Mouse (Mus musculus): ENCODE measurements at regions not wholly inside any gene's neighbourhood (a gene's known extent, or its start where the extent isn't known, plus 50 kb on each side); places are given as distances from the start of the nearest gene placed in this dataset.
"Not testable (repeated sequence)": the region's sequence is repeated elsewhere in the genome, so short reads cannot be mapped to it uniquely, and the experiment has no call there.

- Histone ChIP-seq H3K4me3 (replicated peaks; ENCODE audit: low read length) (no peak overlapping the region), H3K4me2 (replicated peaks) (no peak overlapping the region), H3K9ac (no peak overlapping the region), H3K36me3 (replicated peaks; ENCODE audit: control insufficient read depth, insufficient read depth) (no peaks in the 10 kb centered on the region), H3K27ac (no peak overlapping the region), H3K9me3 (ENCODE audit: control insufficient read depth, low read length) (no peaks in the 10 kb centered on the region), H3K4me1 (replicated peaks; ENCODE audit: control insufficient read depth, insufficient read depth, low read length) (peaks cover 4% of the 10 kb centered on the region; the same call in 1 of the 2 replicates), H3K27me3 (ENCODE audit: control insufficient read depth, insufficient read depth, low read length) (no peaks in the 10 kb centered on the region)
- WGBS = 13% methylated on average over 8 of the region's 8 CpGs
- ATAC-seq (ENCODE audit: low FRiP score) = no peak
- DNase-seq (ENCODE audit: low spot score) = no peak
Observed at GRCm38 (mm10) chr2:171985813-171986572, 57.3 kb downstream of the Cbln4 start.

- Histone ChIP-seq H3K27ac (no peak overlapping the region), H3K9ac (no peak overlapping the region), H3K27me3 (ENCODE audit: control insufficient read depth, insufficient read depth, low read length) (no peaks in the 10 kb centered on the region), H3K4me1 (replicated peaks; ENCODE audit: control insufficient read depth, insufficient read depth, low read length) (peaks cover 4% of the 10 kb centered on the region; the same call in 1 of the 2 replicates), H3K36me3 (replicated peaks; ENCODE audit: control insufficient read depth, insufficient read depth) (no peaks in the 10 kb centered on the region), H3K4me2 (replicated peaks) (no peak overlapping the region), H3K4me3 (replicated peaks; ENCODE audit: low read length) (no peak overlapping the region), H3K9me3 (ENCODE audit: control insufficient read depth, low read length) (no peaks in the 10 kb centered on the region)
- 56% methylated on average over 13 of the region's 13 CpGs for WGBS
- DNase-seq (ENCODE audit: low spot score) = no peak
- ATAC-seq (ENCODE audit: low FRiP score) = no peak
Observed at GRCm38 (mm10) chr2:171969311-171969905, 73.9 kb downstream of the Cbln4 start.

GRCm38 (mm10) chr2:171946569-171947250 lies 96.6 kb downstream of the Cbln4 start:
- 66% methylated on average over 7 of the region's 7 CpGs for WGBS

GRCm38 (mm10) chr2:171942671-171943070 lies 100.6 kb downstream of the Cbln4 start:
- H3K36me3 ChIP-seq (replicated peaks; ENCODE audit: control insufficient read depth, insufficient read depth) = no peaks in the 10 kb centered on the region
- ATAC-seq (ENCODE audit: low FRiP score) (no peak), DNase-seq (ENCODE audit: low spot score) (no peak)
- H3K4me3 ChIP-seq (replicated peaks; ENCODE audit: low read length) = no peak overlapping the region
- H3K9ac ChIP-seq = no peak overlapping the region
- H3K4me1 ChIP-seq (replicated peaks; ENCODE audit: control insufficient read depth, insufficient read depth, low read length) = no peaks in the 10 kb centered on the region
- no peak overlapping the region for H3K4me2 ChIP-seq (replicated peaks)
- 76% methylated on average over 9 of the region's 9 CpGs for WGBS
- H3K27me3 ChIP-seq (ENCODE audit: control insufficient read depth, insufficient read depth, low read length) = no peaks in the 10 kb centered on the region
- H3K27ac ChIP-seq = no peak overlapping the region
- no peaks in the 10 kb centered on the region for H3K9me3 ChIP-seq (ENCODE audit: control insufficient read depth, low read length)

More at GRCm38 (mm10) chr2:171946569-171947250, 96.6 kb downstream of the Cbln4 start:
- no peak for DNase-seq (ENCODE audit: low spot score)
- Histone ChIP-seq H3K36me3 (replicated peaks; ENCODE audit: control insufficient read depth, insufficient read depth) (no peaks in the 10 kb centered on the region), H3K4me1 (replicated peaks; ENCODE audit: control insufficient read depth, insufficient read depth, low read length) (no peaks in the 10 kb centered on the region), H3K27me3 (ENCODE audit: control insufficient read depth, insufficient read depth, low read length) (no peaks in the 10 kb centered on the region), H3K27ac (no peak overlapping the region), H3K4me3 (replicated peaks; ENCODE audit: low read length) (no peak overlapping the region), H3K4me2 (replicated peaks) (no peak overlapping the region), H3K9ac (no peak overlapping the region), H3K9me3 (ENCODE audit: control insufficient read depth, low read length) (no peaks in the 10 kb centered on the region)
- ATAC-seq (ENCODE audit: low FRiP score) = no peak

GRCm38 (mm10) chr2:171935646-171936325 lies 107.5 kb downstream of the Cbln4 start:
- H3K4me1 ChIP-seq (replicated peaks; ENCODE audit: control insufficient read depth, insufficient read depth, low read length) = peaks cover 9% of the 10 kb centered on the region; the same call in 1 of the 2 replicates
- DNase-seq (ENCODE audit: low spot score) = no peak
- WGBS = 42% methylated on average over 13 of the region's 13 CpGs
- no peak overlapping the region for H3K4me2 ChIP-seq (replicated peaks)
- H3K4me3 ChIP-seq (replicated peaks; ENCODE audit: low read length) = no peak overlapping the region
- no peak overlapping the region for H3K27ac ChIP-seq
- H3K9me3 ChIP-seq (ENCODE audit: control insufficient read depth, low read length) = no peaks in the 10 kb centered on the region
- H3K27me3 ChIP-seq (ENCODE audit: control insufficient read depth, insufficient read depth, low read length) = no peaks in the 10 kb centered on the region
- ATAC-seq (ENCODE audit: low FRiP score) = no peak
- H3K36me3 ChIP-seq (replicated peaks; ENCODE audit: control insufficient read depth, insufficient read depth) = no peaks in the 10 kb centered on the region
- H3K9ac ChIP-seq = no peak overlapping the region

- DNase-seq (ENCODE audit: low spot score) (no peak), ATAC-seq (ENCODE audit: low FRiP score) (no peak)
- no peak overlapping the region for H3K4me2 ChIP-seq (replicated peaks)
- H3K27me3 ChIP-seq (ENCODE audit: control insufficient read depth, insufficient read depth, low read length) = no peaks in the 10 kb centered on the region
- no peak overlapping the region for H3K9ac ChIP-seq
- no peaks in the 10 kb centered on the region for H3K36me3 ChIP-seq (replicated peaks; ENCODE audit: control insufficient read depth, insufficient read depth)
- no peak overlapping the region for H3K4me3 ChIP-seq (replicated peaks; ENCODE audit: low read length)
- H3K27ac ChIP-seq = no peak overlapping the region
- 89% methylated on average over 5 of the region's 5 CpGs for WGBS
- H3K9me3 ChIP-seq (ENCODE audit: control insufficient read depth, low read length) = peaks cover 13% of the 10 kb centered on the region
- H3K4me1 ChIP-seq (replicated peaks; ENCODE audit: control insufficient read depth, insufficient read depth, low read length) = no peaks in the 10 kb centered on the region
Observed at GRCm38 (mm10) chr2:171920960-171921359, 122.3 kb downstream of the Cbln4 start.

- no peak for ATAC-seq (ENCODE audit: low FRiP score)
- Histone ChIP-seq H3K4me3 (replicated peaks; ENCODE audit: low read length) (no peak overlapping the region), H3K9me3 (ENCODE audit: control insufficient read depth, low read length) (no peaks in the 10 kb centered on the region)
Observed at GRCm38 (mm10) chr2:171887306-171887705, 156.0 kb downstream of the Cbln4 start.

GRCm38 (mm10) chr2:171879238-171879960 lies 163.9 kb downstream of the Cbln4 start:
- not testable (repeated sequence) for H3K9me3 ChIP-seq (ENCODE audit: control insufficient read depth, low read length); H3K4me3 ChIP-seq (replicated peaks; ENCODE audit: low read length); DNase-seq (ENCODE audit: low spot score); H3K9ac ChIP-seq; H3K27me3 ChIP-seq (ENCODE audit: control insufficient read depth, insufficient read depth, low read length); H3K36me3 ChIP-seq (replicated peaks; ENCODE audit: control insufficient read depth, insufficient read depth); H3K4me2 ChIP-seq (replicated peaks); H3K27ac ChIP-seq; H3K4me1 ChIP-seq (replicated peaks; ENCODE audit: control insufficient read depth, insufficient read depth, low read length); ATAC-seq (ENCODE audit: low FRiP score)
- WGBS = 68% methylated on average over 8 of the region's 8 CpGs

More at GRCm38 (mm10) chr2:171887306-171887705, 156.0 kb downstream of the Cbln4 start:
- H3K9ac ChIP-seq = no peak overlapping the region
- DNase-seq (ENCODE audit: low spot score) = no peak
- no peak overlapping the region for H3K27ac ChIP-seq
- no peaks in the 10 kb centered on the region for H3K36me3 ChIP-seq (replicated peaks; ENCODE audit: control insufficient read depth, insufficient read depth)
- WGBS = 69% methylated on average over 3 of the region's 3 CpGs
- no peaks in the 10 kb centered on the region for H3K4me1 ChIP-seq (replicated peaks; ENCODE audit: control insufficient read depth, insufficient read depth, low read length)
- no peaks in the 10 kb centered on the region for H3K27me3 ChIP-seq (ENCODE audit: control insufficient read depth, insufficient read depth, low read length)
- no peak overlapping the region for H3K4me2 ChIP-seq (replicated peaks)

Measured in hindbrain, embryonic 14.5 days (tissue).